Mouse (Mus musculus) mesoderm, embryonic 11.5 days (tissue): ENCODE data around the gene Cyp19a1.

Experiments used
- DNase-seq: peaks from one replicate; pipeline ENCODE4 v3.0.0-alpha.2; 2012; ENCODE audit warnings: low read depth, low spot score

The Cyp19a1 gene

GRCm38 (mm10) chr9:54169489-54169888 is 98.4 kb downstream of the Cyp19a1 start:
- DNase-seq, result peak; percentile 47

GRCm38 (mm10) chr9:54168425-54168824 is 99.5 kb downstream of the Cyp19a1 start:
- no peak for DNase-seq

- peak; percentile 17 for DNase-seq
These were observed 104.8 kb downstream of the Cyp19a1 start for GRCm38 (mm10) chr9:54163117-54163516.

- peak; percentile 57 for DNase-seq
These were observed 114.2 kb downstream of the Cyp19a1 start for GRCm38 (mm10) chr9:54153679-54154078.

GRCm38 (mm10) chr9:54139191-54139590 is 128.7 kb downstream of the Cyp19a1 start:
- DNase-seq, result no peak
